Mouse (Mus musculus) right cerebral cortex, postnatal 25 days (tissue): ENCODE data around the gene Prpf19.

ENCODE experiments used
- DNase-seq: peaks from one replicate; pipeline ENCODE4 v3.0.0; 2022

The Prpf19 gene

DNA sequence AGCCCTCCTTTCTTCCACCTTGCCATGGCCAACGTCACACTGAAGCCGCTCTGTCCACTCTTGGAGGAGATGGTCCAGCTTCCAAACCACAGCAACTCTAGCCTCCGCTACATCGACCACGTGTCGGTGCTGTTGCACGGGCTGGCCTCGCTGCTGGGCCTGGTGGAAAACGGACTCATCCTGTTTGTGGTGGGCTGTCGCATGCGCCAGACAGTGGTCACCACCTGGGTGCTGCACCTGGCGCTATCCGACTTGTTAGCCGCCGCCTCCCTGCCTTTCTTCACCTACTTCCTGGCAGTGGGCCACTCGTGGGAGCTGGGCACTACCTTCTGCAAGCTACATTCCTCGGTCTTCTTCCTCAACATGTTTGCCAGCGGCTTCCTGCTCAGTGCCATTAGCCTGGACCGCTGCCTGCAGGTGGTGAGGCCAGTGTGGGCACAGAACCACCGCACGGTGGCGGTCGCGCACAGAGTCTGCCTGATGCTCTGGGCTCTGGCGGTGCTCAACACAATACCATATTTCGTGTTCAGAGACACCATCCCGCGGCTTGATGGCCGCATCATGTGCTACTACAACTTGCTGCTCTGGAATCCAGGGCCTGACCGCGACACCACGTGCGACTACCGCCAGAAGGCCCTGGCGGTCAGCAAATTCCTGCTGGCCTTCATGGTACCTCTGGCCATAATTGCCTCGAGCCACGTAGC lies 45.2 kb downstream of the Prpf19 start:
- peak; percentile 72 for DNase-seq

GRCm38 (mm10) chr19:10940801-10941457 lies 45.9 kb downstream of the Prpf19 start:
- DNase-seq, result no peak

GRCm38 (mm10) chr19:10943955-10944354 lies 48.9 kb downstream of the Prpf19 start:
- DNase-seq, result no peak

DNA sequence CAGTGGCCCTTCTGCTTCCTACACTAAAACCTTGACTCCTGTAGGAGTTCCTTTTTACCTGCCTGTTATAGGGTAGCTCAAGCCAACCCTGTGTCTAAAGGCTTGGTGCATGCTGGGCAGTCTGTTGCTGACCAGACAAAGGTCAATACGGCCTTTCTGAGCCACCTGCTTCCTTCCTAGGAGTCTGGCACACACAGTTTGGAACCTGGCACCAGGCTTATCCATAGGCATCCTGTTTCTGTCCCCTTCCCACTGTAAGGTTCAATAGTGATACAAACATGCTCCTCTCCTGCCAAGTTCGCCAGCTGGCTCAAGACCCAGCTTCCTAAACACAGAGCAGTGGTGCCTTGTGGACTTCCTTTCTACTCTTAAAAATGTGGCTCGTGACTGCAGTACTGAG lies 51.5 kb downstream of the Prpf19 start:
- no peak for DNase-seq

GRCm38 (mm10) chr19:10947219-10947618 lies 52.2 kb downstream of the Prpf19 start:
- no peak for DNase-seq

GRCm38 (mm10) chr19:10948416-10948815 lies 53.4 kb downstream of the Prpf19 start:
- no peak for DNase-seq

- peak; percentile 93 for DNase-seq
These were observed 54.1 kb downstream of the Prpf19 start, which contains the start of gene Ccdc86 for GRCm38 (mm10) chr19:10949112-10949511. Gene Ccdc86 (minus strand): TSS chr19:10949266.

GRCm38 (mm10) chr19:10949558-10949957 lies 54.5 kb downstream of the Prpf19 start:
- no peak for DNase-seq

DNA sequence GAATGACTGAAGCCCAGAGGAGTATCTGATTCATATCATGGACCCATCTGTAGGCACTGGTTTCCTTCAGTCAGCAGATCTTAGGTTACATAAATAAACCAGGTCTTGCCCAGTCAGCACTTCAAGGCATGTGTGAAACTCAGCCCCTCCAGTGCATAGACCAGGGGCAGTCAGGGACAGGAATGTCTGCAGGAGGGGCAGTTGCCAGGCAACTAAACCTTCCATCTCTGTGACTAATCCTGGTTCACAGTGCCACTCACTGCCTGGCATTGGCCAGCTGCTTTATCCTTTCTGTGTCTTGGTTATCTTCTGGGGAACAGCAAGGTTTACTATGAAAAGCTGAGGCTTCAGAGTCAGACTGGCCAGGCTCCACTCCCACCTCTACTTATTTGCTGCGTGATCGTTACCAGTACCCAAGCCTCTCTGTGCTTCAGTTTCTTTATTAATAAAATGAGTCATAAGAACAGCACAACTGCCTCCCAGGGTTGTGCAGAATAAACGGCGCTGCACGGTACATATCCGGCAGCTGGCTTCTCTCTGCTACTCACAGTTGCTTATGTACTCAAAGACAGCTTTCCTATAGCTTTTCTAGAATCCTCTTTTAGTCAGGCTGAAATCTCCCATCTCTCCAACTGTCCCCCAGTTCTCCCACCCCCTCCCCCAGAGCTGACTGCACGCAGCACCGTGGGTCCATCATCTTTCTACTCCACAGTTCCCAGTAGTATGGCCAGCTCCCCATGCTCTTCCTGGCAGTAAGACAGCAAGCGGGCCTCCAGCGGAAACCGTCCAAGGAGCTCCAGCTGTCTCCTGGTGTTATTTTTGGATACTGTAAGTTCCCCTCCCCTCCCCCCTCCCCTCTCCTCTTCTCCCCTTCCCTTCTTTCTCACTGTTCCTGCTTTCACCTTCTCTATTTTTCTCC lies 57.2 kb downstream of the Prpf19 start:
- peak; percentile 30 for DNase-seq
